Mouse (Mus musculus) CH12.LX (cell line): ENCODE data around the gene Rgs5. TPM values are rescaled to one million over a fixed set of nuclear protein-coding genes. Genes with fewer than 3 reads are reported as not detected.

Experiments
- DNase-seq: peaks from one replicate; pipeline ENCODE4 v3.0.0-alpha.2; 2013; ENCODE audit errors: extremely low read depth
- H3K27ac ChIP-seq: 2 replicates; pipeline ENCODE4 v1.5.1; 2012; ENCODE audit warnings: low read depth, mild to moderate bottlenecking, control low read depth, moderate library complexity; ENCODE audit not compliant: insufficient read depth
- H3K27me3 ChIP-seq: replicated peaks from 2 replicates; pipeline ENCODE3; 2012; ENCODE audit warnings: inconsistent platforms
- H3K36me3 ChIP-seq, 2 experiments: replicated peaks in 1 of 2; 2 replicates each; pipeline versions ENCODE3 to v1.6.1; 2012; ENCODE audit warnings: inconsistent platforms in 1 of 2, low read length in 1 of 2, mild to moderate bottlenecking in 1 of 2, mixed read lengths in 1 of 2, moderate library complexity in 1 of 2; ENCODE audit not compliant: control insufficient read depth in 1 of 2, insufficient read depth in 1 of 2
- H3K4me1 ChIP-seq, 2 experiments: 2 replicates each; pipeline ENCODE4 v1.6.1; 2012; ENCODE audit warnings: inconsistent platforms in 1 of 2, moderate library complexity in 1 of 2; ENCODE audit not compliant: insufficient read depth in 2 of 2, control insufficient read depth in 1 of 2
- H3K4me2 ChIP-seq: 2 replicates; pipeline ENCODE4 v1.6.1; 2012; ENCODE audit warnings: low read depth, mild to moderate bottlenecking, control low read depth; ENCODE audit not compliant: poor library complexity, insufficient read depth, severe bottlenecking
- H3K4me3 ChIP-seq, 3 experiments: fragments of 150-350 bp in 1 of 3; sonication (generic) in 1 of 3; replicated peaks in 1 of 3; 2 replicates each; pipeline versions ENCODE3 to v1.5.1; 2011 to 2012; ENCODE audit warnings: low read depth in 2 of 3, low read length in 2 of 3, mild to moderate bottlenecking in 2 of 3, moderate library complexity in 2 of 3, control low read depth in 1 of 3, improper control_type of control experiment in 1 of 3, inconsistent platforms in 1 of 3, mixed read lengths in 1 of 3; ENCODE audit not compliant: poor library complexity in 1 of 3
- H3K79me2 ChIP-seq: replicated peaks from 2 replicates; pipeline ENCODE4 v1.6.1; 2012; ENCODE audit warnings: mild to moderate bottlenecking, moderate library complexity; ENCODE audit not compliant: control insufficient read depth, poor library complexity, insufficient read depth, severe bottlenecking; ENCODE audit errors: extremely low read depth
- H3K9ac ChIP-seq: 2 replicates; pipeline ENCODE4 v1.6.1; 2012; ENCODE audit warnings: low read depth, mild to moderate bottlenecking, control low read depth, moderate library complexity; ENCODE audit not compliant: insufficient read depth
- H3K9me3 ChIP-seq: replicated peaks from 2 replicates; pipeline ENCODE3; 2012; ENCODE audit warnings: low read length, inconsistent platforms, mixed read lengths
- BHLHE40 ChIP-seq: IDR thresholded peaks from 2 replicates; pipeline ENCODE4 v1.6.1; 2011; ENCODE audit warnings: mild to moderate bottlenecking, low read depth, low read length, improper control_type of control experiment
- CHD2 ChIP-seq: IDR thresholded peaks from 2 replicates; pipeline ENCODE4 v1.6.1; 2011; ENCODE audit warnings: low read length, improper control_type of control experiment
- ETS1 ChIP-seq: conservative IDR thresholded peaks from 2 replicates; pipeline ENCODE4 v1.6.1; 2012; ENCODE audit warnings: low read depth, mild to moderate bottlenecking, inconsistent platforms, low read length, improper control_type of control experiment, moderate library complexity
- GABPA ChIP-seq: IDR thresholded peaks from 2 replicates; pipeline ENCODE4 v1.6.1; 2012; ENCODE audit warnings: low read depth, low read length, improper control_type of control experiment, inconsistent platforms; ENCODE audit not compliant: insufficient replicate concordance
- HCFC1 ChIP-seq: IDR thresholded peaks from 2 replicates; pipeline ENCODE4 v1.6.1; 2012; ENCODE audit warnings: low read depth, mild to moderate bottlenecking, inconsistent platforms, low read length, improper control_type of control experiment
- IRF4 ChIP-seq: IDR thresholded peaks from 2 replicates; pipeline ENCODE4 v1.6.1; 2014; ENCODE audit warnings: low read depth, mild to moderate bottlenecking, inconsistent platforms, low read length, improper control_type of control experiment
- JUN ChIP-seq: IDR thresholded peaks from 2 replicates; pipeline ENCODE4 v1.6.1; 2011; ENCODE audit warnings: low read depth, mild to moderate bottlenecking, low read length, improper control_type of control experiment, moderate library complexity; ENCODE audit not compliant: insufficient read depth
- JUND ChIP-seq: conservative IDR thresholded peaks from 2 replicates; pipeline ENCODE4 v1.6.1; 2011; ENCODE audit warnings: low read depth, low read length, improper control_type of control experiment
- MAZ ChIP-seq: IDR thresholded peaks from 2 replicates; pipeline ENCODE4 v1.6.1; 2012; ENCODE audit warnings: low read depth, mild to moderate bottlenecking, inconsistent platforms, low read length, improper control_type of control experiment, moderate library complexity
- MXI1 ChIP-seq: IDR thresholded peaks from 2 replicates; pipeline ENCODE4 v1.6.1; 2011; ENCODE audit warnings: mild to moderate bottlenecking, low read depth, low read length, improper control_type of control experiment
- MYC ChIP-seq: IDR thresholded peaks from 2 replicates; pipeline ENCODE4 v1.6.1; 2011; ENCODE audit warnings: low read depth, mild to moderate bottlenecking, improper control_type of control experiment, low read length
- PAX5 ChIP-seq: IDR thresholded peaks from 2 replicates; pipeline ENCODE4 v1.6.1; 2012; ENCODE audit warnings: low read length, inconsistent platforms, mixed read lengths
- POLR2A ChIP-seq: IDR thresholded peaks from 2 replicates; pipeline ENCODE4 v1.6.1; 2011; ENCODE audit warnings: low read depth, mild to moderate bottlenecking, improper control_type of control experiment, low read length
- RAD21 ChIP-seq: IDR thresholded peaks from 2 replicates; pipeline ENCODE4 v1.6.1; 2011; ENCODE audit warnings: low read depth, mild to moderate bottlenecking, low read length, improper control_type of control experiment, moderate library complexity
- RCOR1 ChIP-seq: conservative IDR thresholded peaks from 2 replicates; pipeline ENCODE4 v1.6.1; 2012; ENCODE audit warnings: low read depth, mild to moderate bottlenecking, inconsistent platforms, low read length, improper control_type of control experiment
- TBP ChIP-seq: conservative IDR thresholded peaks from 2 replicates; pipeline ENCODE4 v1.6.1; 2011; ENCODE audit warnings: low read depth, low read length, improper control_type of control experiment
- USF1 ChIP-seq: IDR thresholded peaks from 2 replicates; pipeline ENCODE4 v1.6.1; 2014; ENCODE audit warnings: low read depth, mild to moderate bottlenecking, inconsistent platforms, low read length, improper control_type of control experiment
- ZMIZ1 ChIP-seq: IDR thresholded peaks from 2 replicates; pipeline ENCODE4 v1.6.1; 2012; ENCODE audit warnings: low read depth, mild to moderate bottlenecking, inconsistent platforms, low read length, improper control_type of control experiment
- ZNF384 ChIP-seq: IDR thresholded peaks from 2 replicates; pipeline ENCODE4 v1.6.1; 2012; ENCODE audit warnings: low read depth, low read length, improper control_type of control experiment, inconsistent platforms
- dilution Hi-C: fragments of 300-500 bp; cut with MboI; formaldehyde crosslinking; loops from 2 replicates; pipeline ENCODE4 v1.14.3; 2020; ENCODE audit warnings: low sequenced_read_pairs; ENCODE audit not compliant: extremely low pct_unique_long_range_greater_than_20kb, extremely low pct_ligation_motif_present
- in situ Hi-C: fragments of 300-500 bp; cut with MboI; formaldehyde crosslinking; loops from 3 replicates; pipeline ENCODE4 v1.14.3; 2019; ENCODE audit warnings: low sequenced_read_pairs, low pct_ligation_motif_present, low pct_unique_long_range_greater_than_20kb, mixed read lengths
- polyA plus RNA-seq: library from polyadenylated mRNA; unstranded; fragments of >175 nt; gene quantifications from 2 replicates; pipeline ENCODE4 v1.2.1, GENCODE M21; 2012; ENCODE audit warnings: low read depth; ENCODE audit not compliant: insufficient read length
- total RNA-seq, 2 experiments: library from RNA; depleted of rRNA; stranded (reverse); fragments of 300-350 nt in 1 of 2; fragments of >200 nt in 1 of 2; gene quantifications; 2 replicates each; pipeline ENCODE4 v1.2.3; 2012 to 2014

Rgs5 gene
- total and polyA plus RNA-seq, 3 experiments: not detected

DNA sequence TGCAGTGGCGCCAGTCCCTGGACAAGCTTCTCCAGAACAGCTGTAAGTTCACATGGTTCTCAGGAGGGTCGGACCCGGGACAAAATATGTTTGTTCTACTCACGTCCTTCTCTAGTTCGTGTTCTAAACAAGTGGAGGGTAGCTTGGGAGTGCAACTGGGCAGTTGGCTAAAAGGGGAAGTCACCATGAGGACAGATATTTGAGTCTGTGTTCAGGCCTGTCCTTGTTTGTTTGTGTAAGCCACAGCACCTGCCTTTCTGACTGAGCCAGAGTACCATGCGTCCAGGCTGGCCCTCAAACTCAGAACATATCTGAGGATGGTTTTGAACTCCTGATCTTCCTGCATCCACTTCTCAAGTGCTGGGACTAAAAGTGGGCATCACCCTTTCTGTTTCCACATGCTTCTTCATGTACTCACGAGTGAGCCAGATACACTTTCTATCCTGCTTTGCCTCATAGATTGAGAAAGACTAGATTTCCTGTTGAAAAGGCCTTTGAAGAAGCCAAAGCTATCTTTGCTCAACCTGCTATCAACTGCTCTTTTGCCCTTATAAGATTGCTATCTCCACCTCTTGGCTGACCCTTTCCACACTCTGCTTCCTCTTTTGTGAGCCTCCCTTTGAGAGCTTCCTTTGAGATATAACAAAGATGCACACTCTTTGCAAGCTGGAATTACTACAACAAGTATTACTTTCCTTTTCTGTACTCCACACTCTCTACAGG is 27.6 kb downstream of the Rgs5 start:
- Histone ChIP-seq H3K4me2 (no peak overlapping the region), H3K27ac (no peak overlapping the region), H3K9me3 (no peaks in the 10 kb centered on the region), H3K79me2 (no peaks in the 10 kb centered on the region), H3K9ac (no peak overlapping the region), H3K4me3 (no peak overlapping the region), H3K36me3 (no peaks in the 10 kb centered on the region), H3K4me1 (no peaks in the 10 kb centered on the region), H3K27me3 (peaks cover 15% of the 10 kb centered on the region)
- in situ Hi-C loops (no loop called here), dilution Hi-C loops (no loop called here)
- no peak for DNase-seq
- TF ChIP-seq JUND (no peak), GABPA (no peak), JUN (no peak), MXI1 (no peak), MYC (no peak), ZMIZ1 (no peak), PAX5 (no peak), POLR2A (no peak), ETS1 (no peak), RAD21 (no peak), RCOR1 (no peak), IRF4 (no peak), ZNF384 (no peak), BHLHE40 (no peak), TBP (no peak), MAZ (no peak)

DNA sequence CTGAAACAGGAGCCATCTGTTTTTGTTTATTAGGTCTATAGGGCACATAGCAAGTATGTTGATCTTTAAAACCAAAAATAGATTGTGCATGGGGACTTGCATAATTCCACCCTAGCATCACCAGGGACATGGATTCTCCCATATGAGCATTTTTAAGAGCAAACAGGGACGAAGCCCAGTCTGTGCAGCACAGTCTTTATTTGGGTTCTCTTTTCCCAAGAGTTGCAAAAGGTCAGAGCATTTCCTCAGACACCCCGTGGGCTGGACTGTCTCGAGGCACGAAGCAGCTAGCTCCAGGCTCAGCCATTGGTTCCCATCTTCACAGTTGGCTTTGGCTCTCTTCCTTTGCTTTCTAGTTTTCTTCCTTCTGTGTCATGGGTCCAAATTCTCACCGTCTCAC is 30.0 kb downstream of the Rgs5 start:
- no peaks in the 10 kb centered on the region for H3K9me3 ChIP-seq
- H3K27me3 ChIP-seq: peaks cover 21% of the 10 kb centered on the region
- in situ Hi-C loops: no loop called here
- no peaks in the 10 kb centered on the region for H3K79me2 ChIP-seq
- dilution Hi-C loops: no loop called here
- H3K4me1 ChIP-seq: no peaks in the 10 kb centered on the region
- TF ChIP-seq BHLHE40 (no peak), CHD2 (no peak), USF1 (no peak), MAZ (no peak), HCFC1 (no peak), JUND (no peak)
- H3K27ac ChIP-seq: no peak overlapping the region
- H3K9ac ChIP-seq: no peak overlapping the region
- no peak overlapping the region for H3K4me2 ChIP-seq
- H3K4me3 ChIP-seq: no peak overlapping the region
- H3K36me3 ChIP-seq: no peaks in the 10 kb centered on the region
- DNase-seq: no peak
